Mouse (Mus musculus) adrenal gland, adult 8-10 months (tissue): ENCODE data around the gene 1300017J02Rik. TPM values are rescaled to one million over a fixed set of nuclear protein-coding genes. Genes with fewer than 3 reads are reported as not detected.

Experiments used
- DNase-seq: peaks from one replicate; pipeline ENCODE4 v3.0.0; 2022
- total RNA-seq, 4 experiments: library from RNA; stranded (reverse); gene quantifications; 2 replicates each; pipeline ENCODE4 v1.2.4; 2022

Gene 1300017J02Rik
- total RNA-seq, 4 experiments from 2014 or later: 0.56 to 1.6 (median 1.3) TPM; not detected in 1

DNA sequence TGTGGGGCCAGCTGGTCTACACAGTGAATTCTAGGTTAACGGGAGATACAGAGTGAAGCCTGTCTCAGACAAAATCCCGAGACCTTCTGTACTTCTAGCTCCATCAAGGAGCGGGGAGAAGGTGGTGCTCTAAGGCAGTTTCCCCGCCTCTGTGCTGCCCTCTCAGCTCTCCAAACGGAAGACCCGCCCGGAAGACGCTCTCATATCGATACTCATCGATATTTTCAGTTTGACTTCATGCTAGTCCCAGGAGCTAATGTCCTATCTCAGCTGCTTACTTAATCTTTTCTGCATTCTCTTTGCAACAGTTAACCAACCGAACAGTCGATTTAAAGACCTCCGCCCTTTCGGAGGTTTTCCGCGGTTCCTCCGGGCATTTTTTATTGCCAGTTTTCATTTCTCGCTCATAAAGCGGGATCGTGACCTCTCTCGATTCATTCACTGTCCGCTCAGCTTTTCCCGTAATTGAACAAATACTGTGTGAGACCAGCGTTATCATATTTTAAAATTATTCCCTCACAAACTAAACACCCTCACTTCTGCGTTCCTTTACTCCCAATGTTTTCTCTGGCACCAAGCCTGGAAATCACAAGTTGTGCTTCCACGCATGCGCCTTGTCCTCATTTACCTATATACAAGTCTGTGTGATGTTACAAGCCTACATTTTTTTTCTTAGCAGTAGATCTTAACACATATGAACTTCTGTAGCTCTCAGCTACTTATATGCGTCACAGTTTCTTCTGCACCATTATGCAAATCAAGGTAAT is 92.0 kb downstream of the 1300017J02Rik start:
- no peak for DNase-seq

DNA sequence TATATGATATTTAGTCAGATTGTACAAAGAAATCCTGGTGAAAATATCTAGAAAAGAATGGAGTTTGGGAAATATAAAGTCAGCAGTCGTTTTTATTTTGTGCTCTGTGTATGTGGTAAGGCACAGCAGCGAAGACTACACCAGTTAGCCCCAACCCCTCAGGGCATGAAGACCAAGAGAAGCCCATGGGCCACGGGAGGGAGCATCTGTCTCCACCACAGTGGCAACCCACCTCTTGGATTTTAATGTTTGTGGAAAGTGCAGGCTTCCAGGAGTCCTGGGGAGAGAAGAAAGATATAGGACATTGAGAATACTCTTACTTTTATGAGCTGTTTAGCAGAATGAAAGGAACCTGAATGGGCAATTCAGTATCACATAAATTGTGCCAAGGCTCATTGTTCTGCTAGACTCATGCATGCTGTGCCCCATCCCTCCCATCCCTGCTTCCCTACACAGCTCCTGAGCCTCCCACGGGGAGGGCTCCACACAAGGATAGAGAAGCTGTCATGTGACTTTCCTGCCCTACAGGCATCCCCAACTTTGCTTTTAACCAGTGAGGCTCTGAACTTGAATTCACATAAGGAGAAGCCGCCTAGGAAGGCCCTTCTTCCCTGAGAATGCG is 96.0 kb downstream of the 1300017J02Rik start:
- no peak for DNase-seq

DNA sequence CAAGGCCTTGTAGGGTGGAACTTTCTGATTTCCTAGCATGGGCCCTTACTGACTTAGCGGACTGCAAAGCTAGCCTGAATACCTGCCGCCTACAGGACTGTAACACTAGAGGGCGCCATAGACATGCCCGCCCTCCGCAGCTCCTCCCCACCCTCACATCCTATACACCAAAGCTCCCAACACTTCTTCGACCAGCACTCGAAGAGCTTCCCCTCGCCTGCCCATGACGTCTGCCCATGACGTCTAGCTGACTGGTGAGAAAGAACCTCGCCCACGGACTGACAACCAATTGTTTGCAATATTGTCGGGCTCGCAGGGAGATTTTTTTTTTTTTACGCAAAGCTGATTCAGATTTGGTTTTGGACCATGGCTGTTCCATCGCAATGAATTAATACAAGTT is 97.0 kb downstream of the 1300017J02Rik start:
- peak; percentile 37 for DNase-seq

DNA sequence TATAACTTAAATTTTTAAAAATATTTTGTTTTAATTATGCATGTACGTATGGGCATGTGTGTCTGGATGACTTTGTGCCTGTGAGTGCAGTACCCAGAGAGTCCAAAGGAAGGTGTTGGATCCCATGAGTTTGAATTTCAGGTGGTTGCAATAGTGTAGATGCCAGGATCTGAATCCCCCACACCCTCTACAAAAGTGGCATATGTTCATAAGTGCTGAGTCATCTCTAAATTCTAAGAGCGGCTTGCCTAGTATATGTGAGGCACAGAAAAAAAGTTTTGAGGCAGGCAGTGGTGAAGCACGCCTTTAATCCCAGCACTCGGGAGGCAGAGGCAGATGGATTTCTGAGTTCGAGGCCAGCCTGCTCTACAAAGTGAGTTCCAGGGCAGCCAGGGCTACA is 99.1 kb downstream of the 1300017J02Rik start:
- DNase-seq: no peak

DNA sequence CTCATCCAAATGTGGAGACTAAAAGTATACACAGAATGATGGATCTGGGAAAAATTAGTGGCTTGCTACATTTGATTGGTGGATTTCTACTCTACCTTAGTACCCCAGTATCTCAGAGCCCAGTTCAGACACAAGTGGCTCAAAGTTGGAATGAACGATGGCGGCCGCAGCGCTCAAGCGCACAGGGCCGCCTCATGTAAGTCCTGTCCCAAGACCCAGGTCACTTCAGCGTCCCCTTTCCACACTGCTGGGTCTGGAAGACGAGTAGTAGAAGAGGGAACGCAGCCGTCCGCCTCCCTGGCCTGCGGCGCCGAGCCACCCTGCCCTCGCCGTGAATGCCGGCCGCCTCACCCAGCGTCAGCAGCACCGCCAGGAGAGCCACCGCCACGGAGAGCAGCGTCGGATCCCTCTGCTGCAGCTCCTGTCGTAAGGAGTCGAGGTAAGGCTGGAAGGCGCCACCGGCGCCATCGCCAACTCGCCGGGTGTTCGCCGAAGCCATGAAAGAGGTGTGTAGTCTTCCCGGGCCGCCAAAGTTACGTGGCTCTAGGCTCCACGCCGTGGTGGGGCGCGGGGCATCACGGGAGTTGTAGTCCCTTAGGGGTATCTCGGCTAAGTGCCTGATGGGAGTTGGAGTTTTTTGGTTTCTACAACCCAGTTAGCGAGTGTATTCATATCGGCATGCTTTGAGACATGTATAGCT is 103.2 kb downstream of the 1300017J02Rik start, which contains the start of gene Srprb:
Gene Srprb, minus strand, starts transcription at position 577 of the 700 bp plus-strand sequence.
- DNase-seq: peak; percentile 88

Other genes starting within 250 kb of the 1300017J02Rik start
- 1 to 10 TPM; 1.9 to 5.2 (median 3.2) TPM for gene Rab6b, start 193.3 kb downstream of the 1300017J02Rik start, total RNA-seq
- 10 to 100 TPM; 38.6 to 47.5 (median 43.1) TPM for gene Srprb, start 102.9 kb downstream of the 1300017J02Rik start, total RNA-seq
- gene Gm20425, start 74.8 kb downstream of the 1300017J02Rik start, total RNA-seq: 10 to 100 TPM; 14.1 to 20.5 (median 17.7) TPM
- gene Trf, start 74.6 kb downstream of the 1300017J02Rik start, total RNA-seq: 100 to 1,000 TPM; 104 to 194 (median 130) TPM
- gene Topbp1, start 133 bp upstream of the 1300017J02Rik start, total RNA-seq: 10 to 100 TPM; 27.8 to 31.7 (median 29.8) TPM
- 100 to 1,000 TPM; 105 to 240 (median 171) TPM for gene Cdv3, start 60.8 kb upstream of the 1300017J02Rik start, total RNA-seq
- not detected for gene Bfsp2, start 175.3 kb upstream of the 1300017J02Rik start, total RNA-seq